Mouse (Mus musculus): ENCODE measurements around the gene Katnb1.
A peak's percentile ranks its signal among the peaks of the same experiment; 100 is the strongest.

Katnb1 gene

GRCm38 (mm10) chr8:95080381-95081341 lies at the start of gene Katnb1:
Gene Katnb1, plus strand, starts transcription at chr8:95081186.
- DNase-seq = peak; percentile 96 to 98

GRCm38 (mm10) chr8:95037106-95037925 lies 43.7 kb upstream of the Katnb1 start:
- DNase-seq = no peak

DNA sequence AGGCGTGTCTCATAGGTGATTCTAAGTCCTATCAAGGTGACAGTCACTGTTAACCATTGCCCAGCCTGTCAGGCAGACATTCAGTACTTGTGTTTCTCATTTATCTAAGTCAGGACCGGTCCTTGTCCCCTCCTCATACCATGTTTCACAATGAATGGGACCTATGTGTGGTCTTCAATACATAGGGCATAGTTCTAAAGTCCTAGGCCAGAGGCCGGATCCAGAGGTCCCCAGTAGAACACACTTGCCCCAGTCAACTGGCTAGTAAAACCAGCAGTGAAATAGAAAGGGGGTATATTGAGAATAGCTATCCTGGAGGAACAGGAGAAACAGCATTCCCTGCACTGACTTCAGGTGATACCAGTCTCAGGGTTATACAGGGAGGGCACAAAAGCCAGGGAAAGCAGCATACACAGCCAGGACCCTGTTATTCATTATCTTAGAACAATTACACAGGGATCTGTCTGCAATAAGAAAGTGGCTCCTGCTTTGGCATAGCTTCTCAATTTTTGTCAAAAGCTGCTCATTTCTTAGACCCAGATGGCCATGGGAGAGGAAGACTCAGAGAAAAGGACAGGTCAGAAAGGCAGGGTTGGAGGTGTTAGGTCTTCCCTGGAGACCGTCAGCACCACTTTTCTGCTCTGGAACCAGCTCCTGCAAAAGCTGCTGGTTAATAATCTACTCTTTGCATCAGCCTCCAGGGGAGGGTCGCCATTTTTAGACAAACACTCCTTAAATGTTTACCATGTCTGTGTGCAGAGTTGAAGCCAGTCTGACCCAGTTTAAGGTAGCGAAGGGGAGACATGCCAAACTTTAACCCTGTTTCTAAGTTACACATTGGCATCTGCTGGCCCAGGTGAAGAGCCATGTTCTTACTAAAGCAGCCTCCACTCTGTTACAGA lies 38.9 kb upstream of the Katnb1 start:
- DNase-seq = no peak

DNA sequence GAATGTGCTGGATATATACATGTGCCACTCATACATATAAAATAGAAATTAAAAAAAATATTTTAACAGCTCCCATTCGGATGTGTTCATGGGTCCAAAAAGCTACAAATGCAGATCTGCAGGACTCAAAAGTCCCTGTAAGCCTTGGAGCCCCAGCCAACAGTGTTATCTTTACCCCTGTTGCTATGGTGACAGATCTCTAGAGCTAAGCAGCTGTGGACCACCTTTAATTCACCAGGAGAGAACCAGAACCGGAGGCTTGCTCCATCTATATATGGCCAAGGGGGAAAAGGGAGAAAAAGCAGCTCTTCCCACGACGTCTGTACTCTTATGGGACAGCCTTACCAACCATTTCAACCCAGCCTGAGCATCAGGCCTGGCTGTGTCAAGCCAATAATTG lies 36.2 kb upstream of the Katnb1 start:
- no peak for DNase-seq

- DNase-seq = no peak
Observed at GRCm38 (mm10) chr8:95046982-95047381, 34.0 kb upstream of the Katnb1 start.

DNA sequence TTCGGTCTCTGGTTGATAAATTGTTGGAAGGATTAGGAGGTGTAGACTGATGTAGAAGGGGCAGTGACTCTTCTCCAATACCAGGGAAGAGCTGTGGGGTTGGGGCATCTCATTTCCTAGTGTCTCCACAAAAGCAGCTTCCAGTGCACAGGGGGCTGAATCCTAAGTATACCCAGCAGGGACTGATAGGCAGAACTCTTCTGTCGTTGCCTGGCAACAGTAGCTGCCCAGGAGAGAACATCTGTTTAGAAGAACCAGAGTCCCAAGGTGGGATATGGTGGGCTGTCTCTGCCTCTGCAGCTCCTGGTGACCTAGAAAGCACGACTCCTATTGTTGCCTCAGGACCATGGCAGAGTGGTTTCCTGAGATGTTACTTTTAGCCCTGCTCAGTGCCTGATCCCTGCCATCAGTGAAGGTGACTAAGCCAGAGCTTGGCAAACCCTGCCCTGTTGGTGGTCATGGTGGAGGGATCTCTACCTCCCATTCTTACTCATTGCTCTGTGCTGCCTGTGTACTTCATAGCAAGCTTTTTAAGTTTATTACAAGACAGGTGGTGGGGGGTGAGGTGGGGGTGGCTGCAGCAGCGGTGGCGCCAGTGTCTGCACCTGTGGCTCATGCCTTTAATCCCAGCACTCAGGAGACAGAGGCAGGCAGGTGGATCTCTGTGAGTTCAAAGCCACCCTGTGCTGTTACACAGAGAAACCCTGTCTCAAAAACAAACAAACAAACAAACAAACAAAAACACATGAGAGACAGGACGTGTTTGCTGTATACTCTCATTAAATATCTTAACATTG lies 32.9 kb upstream of the Katnb1 start:
- DNase-seq = no peak

- DNase-seq = no peak
Observed at GRCm38 (mm10) chr8:95049636-95050035, 31.4 kb upstream of the Katnb1 start.

GRCm38 (mm10) chr8:95054438-95054837 lies 26.5 kb upstream of the Katnb1 start:
- DNase-seq = no peak

GRCm38 (mm10) chr8:95054927-95055510 lies 26.0 kb upstream of the Katnb1 start, which contains the start of gene Drc7:
Gene Drc7, plus strand, starts transcription at chr8:95055103.
- DNase-seq = no peak

DNA sequence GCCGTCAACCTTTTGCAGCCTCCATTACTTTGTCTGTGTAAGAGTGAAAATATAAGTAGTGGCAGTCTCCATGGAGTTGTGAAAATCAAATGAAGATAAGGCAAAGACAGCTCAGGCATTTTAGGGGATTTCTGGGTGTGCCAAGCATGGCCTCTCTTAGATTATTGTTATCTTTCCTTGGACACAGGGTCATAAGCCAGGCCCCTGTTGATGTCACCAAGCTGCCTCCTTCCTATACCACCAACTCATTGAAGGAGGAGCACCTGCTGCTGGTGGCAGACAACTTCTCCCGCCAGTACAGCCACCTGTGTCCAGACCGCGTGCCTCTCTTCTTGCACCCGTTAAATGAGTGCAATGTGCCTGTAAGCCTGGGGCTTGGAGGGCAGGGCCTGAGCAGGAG lies 24.6 kb upstream of the Katnb1 start:
- no peak for DNase-seq

GRCm38 (mm10) chr8:95058661-95059060 lies 22.3 kb upstream of the Katnb1 start:
- no peak for DNase-seq

DNA sequence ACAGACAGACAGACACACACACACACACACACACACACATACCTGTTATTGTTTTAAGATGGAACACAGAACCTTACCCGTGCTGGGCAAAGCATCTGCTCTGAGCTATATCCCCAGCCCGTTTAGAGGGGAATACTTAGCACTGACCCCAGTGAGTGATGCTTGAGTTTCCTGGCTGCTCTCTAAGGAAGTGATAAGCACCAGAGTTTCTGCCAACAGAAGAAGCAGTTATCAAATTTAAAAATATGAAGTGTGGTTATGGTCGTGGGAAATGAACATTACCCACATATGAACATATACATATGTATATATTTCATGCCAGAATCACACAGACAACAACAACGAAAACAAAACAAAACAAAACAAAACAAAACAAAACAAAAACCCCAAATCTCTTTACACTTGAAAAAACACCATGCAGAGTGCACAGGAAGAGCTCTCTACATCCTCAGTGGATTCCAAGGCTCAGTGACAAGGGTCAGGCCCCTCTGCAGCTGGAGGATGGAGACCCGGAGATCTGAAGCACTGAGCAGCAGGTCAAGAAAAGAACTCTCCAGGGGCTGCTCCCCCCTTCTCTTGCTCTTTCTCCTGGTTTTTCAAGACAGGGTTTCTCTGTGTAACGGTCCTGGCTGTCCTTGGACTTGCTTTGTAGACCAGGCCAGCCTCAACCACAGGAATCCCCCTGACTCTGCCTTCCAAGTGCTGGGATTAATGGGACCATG lies 21.0 kb upstream of the Katnb1 start:
- DNase-seq = no peak

DNA sequence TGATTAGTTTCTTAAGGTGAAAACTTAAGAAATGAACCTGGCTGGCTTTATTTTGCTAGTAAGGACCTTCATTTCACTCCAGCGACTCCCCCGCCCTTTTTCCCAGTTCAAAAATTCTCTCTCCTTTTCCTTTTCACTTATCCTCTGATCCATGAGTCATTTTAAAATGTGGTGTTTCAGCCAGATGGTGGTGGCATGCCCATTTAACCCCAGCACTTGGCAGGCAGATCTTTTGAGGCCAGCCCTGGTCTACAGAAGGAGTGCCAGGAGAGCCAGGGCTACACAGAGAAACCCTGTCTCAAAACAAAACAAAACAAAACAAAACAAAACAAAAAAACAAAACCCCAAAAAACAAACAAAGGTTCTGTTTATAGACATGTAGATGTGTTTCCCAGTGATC lies 16.5 kb upstream of the Katnb1 start:
- peak; percentile 54 to 64 for DNase-seq

- peak; percentile 47 to 54 for DNase-seq
Observed at GRCm38 (mm10) chr8:95067582-95067981, 13.4 kb upstream of the Katnb1 start.

- DNase-seq = no peak
Observed at GRCm38 (mm10) chr8:95075504-95075903, 5.5 kb upstream of the Katnb1 start.

- peak; percentile 68 to 73 for DNase-seq
Observed at GRCm38 (mm10) chr8:95076151-95076550, 4.8 kb upstream of the Katnb1 start.

DNA sequence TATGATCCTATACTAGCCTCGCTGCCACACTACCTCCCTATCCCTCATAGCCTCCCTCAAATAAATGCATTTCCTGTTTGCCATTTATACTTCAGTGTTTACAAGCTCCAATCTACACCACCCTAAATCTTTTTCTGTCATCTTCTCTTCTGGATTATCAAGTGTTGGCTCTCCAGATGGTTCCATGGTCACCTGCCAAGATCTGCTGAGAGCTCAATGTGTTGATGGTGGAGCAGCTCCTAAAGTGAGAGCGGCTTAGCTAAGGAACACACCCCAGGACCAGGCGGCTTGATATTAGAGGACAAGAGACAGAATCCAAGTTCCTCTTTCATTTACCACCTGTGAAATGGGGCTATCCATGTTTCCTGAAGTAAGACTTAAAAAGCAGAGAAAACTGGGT lies 2.9 kb upstream of the Katnb1 start:
- DNase-seq = peak; percentile 53 to 60

GRCm38 (mm10) chr8:95079305-95079704 lies 1.7 kb upstream of the Katnb1 start:
- no peak for DNase-seq

GRCm38 (mm10) chr8:95081650-95082049 lies 664 bp downstream of the Katnb1 start:
- no peak for DNase-seq

GRCm38 (mm10) chr8:95084261-95084660 lies 3.3 kb downstream of the Katnb1 start:
- no peak for DNase-seq
